Mouse (Mus musculus) mouse embryonic stem cell (cell line): Measurements from ENCODE around the gene Sema4b.

ENCODE experiments used
- in situ Hi-C, 2 experiments: fragments of 300-500 bp; cut with MboI; formaldehyde crosslinking; loops; 1 replicate in 1 of 2; 3 replicates in 1 of 2; pipeline ENCODE4 v1.14.3; 2019 to 2020; ENCODE audit warnings: low sequenced_read_pairs in 2 of 2, low pct_unique_long_range_greater_than_20kb in 1 of 2, mixed read lengths in 1 of 2; ENCODE audit not compliant: unreplicated experiment in 1 of 2

Sema4b gene

DNA sequence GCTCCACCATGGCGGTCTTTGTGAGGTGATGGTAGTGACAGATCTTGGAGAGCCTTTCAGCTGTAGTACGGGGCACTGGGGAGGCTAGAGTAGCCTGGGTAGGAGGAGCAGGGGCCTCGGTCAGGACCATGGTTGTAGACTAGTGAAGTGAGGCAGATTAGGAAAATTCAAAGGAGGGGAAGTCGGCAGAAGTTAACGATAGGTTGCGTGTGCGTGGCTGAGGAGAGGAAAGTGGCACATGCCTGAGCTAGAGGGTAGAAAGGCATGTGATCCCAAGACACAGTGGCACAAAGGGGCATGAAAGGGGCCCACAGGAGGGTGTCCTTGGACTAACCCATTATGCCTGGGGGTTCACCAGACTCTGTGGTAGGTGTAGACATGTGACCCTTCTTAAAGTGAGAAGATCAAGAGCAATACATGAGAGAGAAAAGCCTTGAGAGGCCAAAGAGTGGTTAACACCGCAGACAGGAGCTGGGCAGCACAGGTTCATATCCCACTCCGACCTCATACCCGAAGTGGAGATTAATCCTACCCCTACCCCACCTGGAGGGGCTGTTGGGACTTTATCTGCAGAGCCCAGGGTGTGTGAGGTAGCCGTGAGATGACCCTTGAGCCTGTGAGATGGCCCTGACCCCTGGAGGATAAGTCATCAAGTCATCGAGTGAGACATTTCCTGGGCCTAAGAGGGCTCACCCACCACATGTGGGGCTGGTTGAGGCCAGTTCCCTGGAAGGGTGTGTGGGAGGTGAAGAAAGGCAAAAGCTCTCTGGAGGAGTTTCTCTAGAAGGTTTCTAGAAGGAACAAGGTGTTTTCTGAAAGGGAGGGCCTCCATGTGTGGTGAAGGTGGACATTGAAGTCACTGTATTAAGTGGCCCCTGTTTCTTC lies 19.3 kb downstream of the Sema4b start:
- in situ Hi-C loops, result no loop called here

DNA sequence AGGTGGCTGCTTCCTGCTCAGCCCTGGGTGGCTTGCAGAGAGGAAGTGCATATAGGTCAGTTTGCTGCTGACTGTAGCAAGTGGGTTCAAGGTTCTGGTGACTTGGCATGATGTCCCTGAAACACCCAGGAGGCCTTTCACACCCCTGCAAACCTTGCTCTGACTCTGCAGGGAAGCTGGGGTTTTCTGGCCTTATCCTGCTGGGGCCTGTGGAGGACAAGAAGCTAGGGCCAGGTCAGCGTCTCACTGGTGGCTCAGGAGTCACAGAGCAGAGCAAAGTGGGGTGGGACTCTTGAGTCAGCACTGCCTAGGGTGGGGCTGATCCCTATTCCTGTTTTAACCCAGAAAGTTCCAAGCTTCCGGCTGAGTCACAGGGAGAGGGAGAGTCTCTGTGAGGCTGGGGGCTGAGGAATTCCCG lies 20.7 kb downstream of the Sema4b start:
- in situ Hi-C loops, result no loop called here

DNA sequence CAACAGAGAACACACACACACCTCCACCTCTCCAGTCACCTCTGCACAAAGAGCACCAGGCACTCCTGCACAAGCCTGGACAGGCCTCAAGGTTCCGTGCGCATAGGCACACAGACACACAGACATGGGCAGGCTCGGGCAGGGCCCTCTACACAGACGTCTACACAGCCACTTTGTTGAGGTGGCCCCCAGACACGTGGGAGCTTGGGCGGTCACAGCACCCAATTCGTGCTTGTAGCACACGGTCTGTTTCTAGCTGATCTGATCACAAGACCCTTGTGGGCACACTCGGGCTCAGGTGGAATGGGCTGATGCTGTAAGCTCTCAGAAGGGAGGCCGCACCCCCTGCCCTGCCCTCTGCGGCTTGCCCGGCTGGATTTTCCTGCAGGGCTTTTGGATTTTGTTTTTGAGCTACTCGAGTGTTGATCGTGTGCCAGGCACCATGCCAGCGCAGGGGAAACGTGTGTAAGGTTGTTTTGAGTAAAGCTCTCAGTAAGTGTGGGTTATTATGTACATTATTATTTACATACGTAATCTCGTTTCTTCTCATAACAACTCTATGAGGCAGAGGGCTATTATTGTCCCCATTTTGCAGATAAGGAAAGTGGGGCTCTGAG lies 21.5 kb downstream of the Sema4b start:
- in situ Hi-C loops, result no loop called here

DNA sequence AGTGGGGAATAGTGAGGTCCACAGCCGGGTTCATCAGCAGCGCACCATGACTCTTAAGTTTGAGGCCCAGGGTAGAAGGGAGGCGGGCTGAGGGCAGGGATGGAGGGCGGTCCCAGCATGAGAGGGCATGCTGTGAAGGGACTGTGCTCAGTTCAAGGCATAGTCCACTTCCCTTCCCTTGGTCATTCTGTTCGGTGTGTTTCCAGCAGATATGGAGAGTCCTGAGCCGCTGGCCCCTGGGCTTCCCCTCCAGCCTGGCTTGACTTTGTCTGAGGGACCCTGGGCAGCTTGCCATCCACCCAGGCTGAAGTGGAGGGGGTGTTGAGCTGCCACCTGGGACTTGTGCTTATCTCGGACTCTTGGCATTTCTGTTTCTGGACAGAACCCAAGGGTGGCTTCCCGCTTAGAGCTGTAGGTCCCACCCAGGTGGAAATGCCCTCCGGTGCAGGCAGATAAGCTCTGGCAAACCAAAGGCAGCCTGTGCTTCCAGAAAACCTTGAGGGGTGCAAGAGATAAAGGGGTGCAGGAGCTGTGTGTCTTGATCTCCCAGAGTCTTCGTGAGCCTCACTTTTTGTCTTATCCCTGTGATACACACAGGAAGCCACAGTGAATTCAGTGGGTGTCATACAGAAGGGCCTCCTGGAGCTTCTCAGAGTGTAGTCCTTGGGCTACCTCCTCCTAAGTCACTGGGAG lies 22.2 kb downstream of the Sema4b start:
- in situ Hi-C loops, result no loop called here

DNA sequence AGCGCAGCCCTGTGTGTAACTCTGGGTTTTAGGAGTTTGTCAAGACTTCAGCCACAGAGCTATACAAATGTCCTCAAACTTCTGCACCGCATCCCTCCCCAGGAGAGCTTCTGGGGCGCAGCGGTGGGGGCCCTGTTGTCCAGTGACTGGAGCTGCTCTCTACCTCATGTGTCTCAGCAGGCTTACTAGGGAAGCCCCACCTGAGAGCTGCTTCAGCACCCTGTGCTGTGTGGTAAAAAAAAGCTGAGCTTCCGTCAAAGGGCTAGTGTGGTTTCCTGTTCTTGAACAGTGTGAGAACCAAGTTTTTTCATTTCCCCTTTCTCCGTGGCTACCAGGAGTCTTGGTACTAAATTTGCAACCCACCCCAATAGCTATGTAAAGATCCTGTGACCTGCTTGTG lies 23.0 kb downstream of the Sema4b start:
- in situ Hi-C loops, result no loop called here

DNA sequence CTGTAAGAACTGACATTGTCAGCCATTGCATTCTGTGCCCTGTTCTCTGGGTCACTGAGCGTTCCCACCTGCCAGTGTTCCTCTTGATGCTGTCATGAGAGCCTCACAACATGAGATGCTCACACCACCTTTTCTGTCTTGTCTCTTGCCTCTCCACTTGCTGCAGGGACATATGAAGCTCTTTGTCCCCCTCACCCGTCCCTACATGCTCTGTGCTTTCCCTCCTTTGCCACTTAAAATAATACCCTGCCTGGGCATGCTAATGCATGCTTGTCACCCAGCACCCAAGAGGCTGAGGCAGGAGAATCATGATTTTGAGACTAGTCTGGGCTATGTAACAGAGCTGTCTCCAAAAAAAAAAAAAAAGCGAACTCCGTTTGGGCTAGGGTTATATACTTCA lies 24.3 kb downstream of the Sema4b start:
- in situ Hi-C loops, result no loop called here

DNA sequence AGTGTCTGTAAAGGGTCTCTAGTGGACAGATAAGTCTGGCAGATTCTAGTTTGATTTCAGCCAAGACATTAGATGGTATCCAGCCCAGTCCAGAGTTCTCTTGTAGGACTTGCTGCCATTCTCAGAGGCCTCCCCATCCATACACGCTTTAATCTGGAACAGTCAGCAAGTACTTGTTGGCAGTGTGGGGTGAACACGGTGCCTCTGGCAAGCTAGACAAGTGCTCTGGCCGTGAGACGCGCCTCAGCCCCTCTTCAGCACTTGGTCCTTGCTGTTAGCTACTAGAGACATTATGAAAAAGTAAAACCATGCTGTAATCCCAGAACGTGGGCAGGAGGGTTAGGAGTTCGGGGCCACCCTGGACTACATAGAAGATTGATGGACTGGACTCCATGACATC lies 27.0 kb downstream of the Sema4b start:
- in situ Hi-C loops, result no loop called here

DNA sequence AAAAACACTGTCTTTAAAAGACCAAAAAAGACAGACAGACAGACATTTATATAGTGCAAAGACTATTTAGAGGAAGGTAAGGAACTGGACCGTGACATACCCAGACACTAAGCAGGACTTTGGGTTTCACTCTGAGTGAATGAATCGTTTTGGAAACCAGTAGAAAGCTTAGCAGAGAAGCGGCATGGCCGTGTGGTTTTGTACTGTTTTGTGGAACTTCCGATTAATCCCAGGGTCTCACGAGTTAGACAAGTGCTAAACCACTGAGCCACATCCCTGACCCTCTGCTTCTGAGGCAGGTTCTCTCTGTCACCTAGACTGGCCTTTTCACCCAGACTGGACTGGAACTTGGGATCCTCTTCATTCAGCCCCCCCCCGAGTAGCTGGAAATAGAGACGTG lies 27.8 kb downstream of the Sema4b start:
- in situ Hi-C loops, result no loop called here

DNA sequence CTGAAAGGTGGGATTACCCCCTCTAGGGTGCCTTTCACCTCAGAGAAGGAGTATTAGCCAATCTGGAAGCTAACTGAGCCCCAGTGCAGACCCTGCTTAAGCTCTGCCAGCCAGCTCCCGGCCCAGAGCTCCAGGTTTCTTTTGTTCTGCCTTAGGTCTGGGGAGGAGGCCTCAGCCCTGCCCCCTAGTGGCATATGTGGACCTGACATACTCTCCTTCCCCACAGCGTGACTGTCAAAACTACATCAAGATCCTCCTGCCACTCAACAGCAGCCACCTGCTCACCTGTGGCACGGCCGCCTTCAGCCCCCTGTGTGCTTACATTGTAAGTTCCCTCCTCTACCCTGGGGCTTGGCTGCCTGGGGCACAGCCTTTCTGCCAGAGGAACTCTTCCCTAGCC lies 28.8 kb downstream of the Sema4b start:
- in situ Hi-C loops, result loop anchor here in 1 of 2 experiments (5.0 kb wide), 1 partner anchor 53 kb away; no protein-coding TSS in a partner anchor

DNA sequence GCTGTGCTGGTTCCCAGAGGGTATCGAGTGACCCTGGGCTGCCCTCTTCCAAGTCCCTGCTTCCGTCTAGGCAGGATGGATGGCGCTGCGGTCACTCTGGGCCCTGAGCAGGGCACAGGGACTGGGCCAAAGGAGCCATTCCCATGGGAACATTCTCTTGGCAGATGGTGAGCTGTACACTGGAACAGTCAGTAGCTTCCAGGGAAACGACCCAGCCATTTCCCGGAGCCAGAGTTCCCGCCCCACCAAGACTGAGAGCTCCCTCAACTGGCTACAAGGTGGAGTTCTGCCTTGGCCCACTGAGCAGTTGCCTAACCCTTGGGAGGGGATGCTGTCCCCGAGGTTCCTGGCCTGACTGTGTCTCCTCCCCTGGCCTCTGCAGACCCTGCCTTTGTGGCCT lies 29.9 kb downstream of the Sema4b start:
- in situ Hi-C loops, result loop anchor here in 1 of 2 experiments (5.0 kb wide), 1 partner anchor 54 kb away; no protein-coding TSS in a partner anchor

DNA sequence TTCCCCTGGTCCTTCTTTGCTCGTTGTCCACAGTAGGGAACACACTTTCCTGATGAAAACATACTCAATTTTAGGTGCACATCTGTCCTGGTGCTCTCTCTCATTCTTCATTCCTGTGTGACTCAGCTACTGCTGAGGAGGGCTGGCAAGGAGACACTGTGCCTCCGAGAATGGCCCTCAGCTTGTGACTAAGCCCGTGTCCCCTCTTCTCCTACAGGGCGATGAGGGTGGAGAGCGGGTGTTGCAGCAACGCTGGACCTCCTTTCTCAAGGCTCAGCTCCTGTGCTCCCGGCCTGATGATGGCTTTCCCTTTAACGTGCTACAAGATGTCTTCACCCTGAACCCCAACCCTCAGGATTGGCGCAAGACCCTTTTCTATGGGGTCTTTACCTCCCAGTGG lies 32.0 kb downstream of the Sema4b start:
- in situ Hi-C loops, result loop anchor here in 1 of 2 experiments (5.0 kb wide), 1 partner anchor 56 kb away; no protein-coding TSS in a partner anchor

DNA sequence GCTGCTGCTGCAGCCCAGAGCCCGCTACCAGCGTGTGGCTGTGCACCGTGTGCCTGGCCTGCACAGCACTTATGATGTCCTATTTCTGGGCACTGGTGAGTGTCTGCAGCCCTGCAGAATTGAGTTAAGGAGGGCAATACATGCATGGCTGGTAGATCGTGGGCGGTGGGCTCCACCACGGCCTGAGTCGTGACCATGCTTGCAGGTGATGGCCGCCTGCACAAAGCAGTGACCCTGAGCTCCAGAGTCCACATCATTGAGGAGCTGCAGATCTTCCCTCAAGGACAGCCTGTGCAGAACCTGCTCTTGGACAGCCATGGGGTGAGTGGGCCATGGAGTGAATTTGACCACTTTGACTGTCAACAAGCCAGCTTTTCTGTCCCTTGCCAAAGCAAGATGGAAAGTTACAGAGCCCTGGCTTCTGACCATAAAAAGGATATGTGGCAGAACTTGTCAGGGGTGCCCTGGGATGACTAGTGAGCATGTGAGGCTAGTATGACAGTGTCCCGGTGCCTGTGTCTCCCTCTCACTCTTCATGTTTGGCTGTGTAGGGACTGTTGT lies 33.7 kb downstream of the Sema4b start:
- in situ Hi-C loops, result no loop called here

DNA sequence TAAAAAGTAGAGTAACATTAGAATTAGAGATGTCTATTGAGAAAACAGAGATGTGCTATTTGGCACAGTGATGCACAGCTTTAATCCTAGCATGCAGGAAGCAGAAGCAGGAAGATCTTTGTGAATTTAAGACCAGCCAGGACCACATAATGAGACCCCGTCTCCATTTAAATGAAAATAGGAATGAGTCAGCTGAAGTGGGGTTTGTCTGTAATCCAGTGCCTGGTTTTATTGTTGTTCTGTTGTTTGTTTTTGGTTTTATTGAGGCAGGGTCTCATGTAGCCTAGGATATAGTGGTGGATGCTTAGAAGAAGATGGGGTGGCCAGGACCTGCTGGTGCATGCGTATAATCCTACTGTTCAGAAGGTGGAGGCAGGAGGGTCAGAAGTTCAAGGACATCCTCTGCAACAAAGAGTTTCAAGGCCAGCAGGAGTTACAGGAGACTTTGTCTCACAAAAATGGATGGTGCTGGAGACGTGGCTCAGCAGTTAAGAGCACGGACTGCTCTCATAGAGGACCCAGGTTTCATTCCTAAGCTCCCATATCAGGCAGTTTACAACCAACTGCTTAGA lies 34.6 kb downstream of the Sema4b start:
- in situ Hi-C loops, result no loop called here

DNA sequence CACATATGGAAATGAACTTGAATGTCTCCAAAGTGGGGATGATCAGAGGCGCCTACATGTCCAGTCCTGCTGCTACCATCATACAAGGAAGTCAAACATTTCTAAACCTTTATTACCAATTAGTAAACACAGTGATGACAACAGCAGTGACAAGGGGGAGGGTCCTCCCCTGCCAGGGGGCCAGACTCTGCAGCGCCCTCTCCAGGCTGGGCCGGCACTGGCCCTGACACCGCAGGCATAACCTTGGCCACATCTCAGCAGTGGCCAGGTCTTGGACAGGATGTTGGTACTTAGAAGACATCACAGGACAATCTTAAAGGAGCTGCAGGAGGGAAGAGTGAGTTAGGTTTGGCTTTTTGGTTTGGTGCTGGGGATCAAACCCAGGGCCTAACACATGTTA lies 40.4 kb downstream of the Sema4b start:
- in situ Hi-C loops, result no loop called here

DNA sequence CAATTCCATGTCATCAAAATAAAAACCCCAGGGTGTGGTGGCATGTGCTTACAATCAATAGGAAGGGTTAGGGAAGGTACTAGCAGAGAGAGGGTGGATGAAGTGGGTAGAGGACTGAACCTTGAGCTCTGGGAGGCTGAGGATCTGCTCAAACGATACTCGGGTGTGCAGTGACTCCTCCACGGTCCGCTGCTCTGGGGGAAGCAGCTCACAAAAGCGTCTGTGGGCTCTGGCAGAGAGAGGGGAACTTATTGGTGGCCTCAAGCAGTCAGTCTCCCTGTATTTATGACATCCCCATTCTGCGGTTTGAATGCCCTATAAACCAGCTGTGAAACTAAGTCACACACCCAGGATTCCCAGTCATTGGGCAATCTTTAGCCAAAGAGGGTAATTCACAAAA lies 43.6 kb downstream of the Sema4b start:
- in situ Hi-C loops, result no loop called here

DNA sequence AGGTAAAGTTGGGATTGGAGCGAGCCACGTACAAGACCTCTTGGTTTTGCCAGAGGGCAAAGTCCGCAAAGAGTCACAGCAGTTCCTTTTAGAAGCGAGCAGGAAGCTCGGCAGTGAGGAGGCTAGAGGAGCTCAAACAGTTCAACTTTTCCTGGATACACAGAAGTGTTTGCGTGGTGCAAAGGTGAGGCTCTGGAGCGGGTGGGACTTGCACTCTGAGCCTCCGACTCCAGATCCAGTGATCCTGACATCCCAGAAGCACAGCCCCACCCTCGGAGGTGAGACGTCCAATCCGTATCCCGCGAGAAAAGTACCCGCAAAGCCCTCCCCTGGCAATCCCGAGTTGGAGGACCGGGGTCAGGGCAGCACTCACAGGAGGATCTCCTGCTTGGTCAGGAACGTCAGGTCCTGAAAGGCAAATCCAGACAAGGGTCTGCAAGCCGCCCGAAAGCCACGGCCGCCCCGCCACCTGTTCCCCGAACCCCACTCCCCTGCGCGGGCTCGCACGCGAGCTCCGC lies 45.4 kb downstream of the Sema4b start:
- in situ Hi-C loops, result no loop called here

DNA sequence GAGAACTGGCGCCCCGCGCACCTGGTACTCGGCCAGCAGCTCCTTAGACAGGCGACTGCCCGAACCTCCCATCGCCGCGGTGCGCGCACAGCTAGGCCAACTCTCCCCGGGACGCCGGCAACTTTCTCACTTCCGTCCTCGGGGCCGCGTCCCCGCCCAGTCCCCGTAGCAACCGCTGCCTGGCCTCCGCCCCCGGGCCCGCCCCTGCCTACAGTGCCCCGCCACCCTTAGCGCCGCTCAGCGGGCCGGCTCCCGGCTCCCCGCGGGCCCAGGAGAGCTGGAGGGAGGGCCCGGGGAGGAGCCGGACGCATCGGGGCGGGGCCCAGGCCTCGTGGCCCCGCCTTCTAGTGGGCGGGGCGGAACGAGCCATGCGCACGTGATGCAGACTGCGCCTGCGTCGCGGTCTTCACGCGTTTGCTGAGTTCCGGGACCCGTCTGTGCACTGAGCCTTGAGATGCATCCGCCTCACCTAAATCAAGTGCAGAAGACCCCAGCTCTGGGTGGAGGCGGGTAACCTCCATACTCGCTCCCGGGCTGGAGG lies 45.9 kb downstream of the Sema4b start, which contains the start of the genes Cib1 and Gdpgp1:
TSS of gene Cib1 (minus strand) at position 325 of the 541 bp plus-strand sequence.
TSS of gene Gdpgp1 (plus strand) at position 377 of the 541 bp plus-strand sequence.
- in situ Hi-C loops, result no loop called here

DNA sequence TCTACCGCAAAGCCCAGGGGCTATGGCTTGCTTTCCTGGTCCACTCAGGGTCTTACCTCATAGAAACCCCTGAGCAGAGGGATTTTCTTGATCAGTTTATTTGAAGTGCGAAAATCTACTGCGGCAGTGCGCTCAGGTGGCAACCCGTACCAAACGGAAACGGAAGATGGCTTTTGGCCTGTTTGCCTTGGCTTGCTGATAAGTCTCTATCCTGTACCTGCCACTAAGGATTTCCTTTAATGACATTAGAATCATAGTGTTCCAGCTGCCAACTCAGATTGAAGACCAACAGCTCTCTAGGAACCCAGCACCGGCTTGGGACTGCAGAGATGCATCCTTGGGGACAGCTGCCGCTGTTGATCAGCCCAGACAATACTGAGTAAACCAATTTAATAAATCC lies 47.2 kb downstream of the Sema4b start:
- in situ Hi-C loops, result no loop called here
